Mouse (Mus musculus) regulatory T cell (primary cell): ENCODE measurements around the gene Kctd5.

Experiments used
- in situ Hi-C: fragments of 300-600 bp; cut with MboI, MseI; formaldehyde crosslinking; loops from one replicate; pipeline ENCODE4 v1.15.1; 2025; ENCODE audit warnings: high pct_unique_total_duplicates

The Kctd5 gene

DNA sequence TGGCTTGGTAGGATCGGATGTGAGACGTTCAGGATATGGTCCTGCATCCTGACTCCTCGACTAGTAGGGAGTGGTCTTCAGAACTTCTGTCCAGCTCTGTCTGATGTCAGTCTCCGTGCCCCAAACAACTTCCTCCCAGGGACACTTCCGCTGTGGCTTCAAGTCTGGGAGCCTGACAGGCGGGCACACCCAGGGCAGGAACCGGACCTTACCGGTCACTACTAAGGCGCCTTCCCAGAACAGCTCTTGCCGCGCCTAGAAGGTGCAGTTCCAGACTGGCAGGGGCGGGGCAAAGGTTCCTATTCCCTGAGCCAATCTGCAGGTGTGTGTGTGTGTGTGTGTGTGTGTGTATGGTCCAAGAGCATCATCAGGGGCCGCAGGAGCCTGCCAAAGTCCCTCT is 35.9 kb downstream of the Kctd5 start:
- in situ Hi-C loops: no loop called here

DNA sequence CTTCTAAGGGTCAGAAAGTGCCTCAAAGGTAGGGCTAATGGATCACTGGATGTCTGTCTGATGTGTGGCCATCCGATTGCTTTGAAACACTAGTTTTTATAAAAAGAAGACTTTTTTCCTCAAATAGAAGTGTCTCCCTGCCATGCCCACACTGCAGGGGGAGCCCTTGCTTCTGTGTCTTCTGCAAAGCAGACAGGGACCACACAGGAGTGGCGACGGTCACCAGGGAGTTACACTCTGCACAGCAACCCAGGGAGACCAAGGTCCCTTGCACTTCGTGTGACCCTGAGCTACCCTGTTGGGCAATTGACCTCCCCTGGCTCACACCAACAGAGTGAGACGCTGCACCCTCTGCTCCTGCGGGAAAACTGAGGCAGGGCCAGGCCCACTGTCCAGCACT is 36.3 kb downstream of the Kctd5 start:
- in situ Hi-C loops: no loop called here

DNA sequence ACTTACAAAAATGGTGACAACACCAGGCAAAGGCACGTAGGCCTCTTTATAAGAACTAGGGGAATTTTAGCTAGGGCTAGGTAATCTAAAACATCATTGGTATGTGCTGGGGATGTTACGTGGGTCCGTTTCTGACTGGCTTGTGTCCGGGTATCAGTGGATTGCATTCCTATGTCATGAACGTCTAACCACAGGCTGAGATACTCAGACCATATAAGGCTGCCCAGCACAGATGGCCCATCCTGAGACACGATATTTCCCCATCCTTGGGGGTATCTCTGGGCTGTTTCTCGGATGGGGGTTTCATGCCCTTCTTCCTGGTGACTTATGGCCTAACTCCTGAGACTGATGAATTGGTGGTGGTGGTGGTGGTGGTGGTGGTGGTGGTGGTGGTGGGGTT is 38.2 kb downstream of the Kctd5 start:
- in situ Hi-C loops: no loop called here

DNA sequence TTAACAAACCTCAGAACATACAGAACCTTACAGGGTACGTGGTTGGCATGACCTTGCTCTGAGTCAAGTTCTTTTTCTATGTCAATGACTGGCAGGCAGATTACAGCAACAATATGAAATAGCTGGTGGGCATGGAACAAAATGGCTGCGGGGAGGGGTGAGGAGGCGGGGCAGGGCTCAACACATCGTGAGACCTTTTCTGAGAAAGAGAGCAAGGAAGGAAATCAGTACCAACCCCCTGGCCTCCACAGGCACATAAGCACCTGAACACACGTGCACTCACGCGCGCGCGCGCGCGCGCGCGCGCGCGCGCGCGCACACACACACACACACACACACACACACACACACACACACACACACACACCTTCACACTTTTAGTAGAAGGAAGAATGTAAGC is 42.7 kb downstream of the Kctd5 start:
- in situ Hi-C loops: no loop called here

- in situ Hi-C loops: no loop called here
Measured at GRCm38 (mm10) chr17:24029477-24029876, 43.8 kb downstream of the Kctd5 start.

DNA sequence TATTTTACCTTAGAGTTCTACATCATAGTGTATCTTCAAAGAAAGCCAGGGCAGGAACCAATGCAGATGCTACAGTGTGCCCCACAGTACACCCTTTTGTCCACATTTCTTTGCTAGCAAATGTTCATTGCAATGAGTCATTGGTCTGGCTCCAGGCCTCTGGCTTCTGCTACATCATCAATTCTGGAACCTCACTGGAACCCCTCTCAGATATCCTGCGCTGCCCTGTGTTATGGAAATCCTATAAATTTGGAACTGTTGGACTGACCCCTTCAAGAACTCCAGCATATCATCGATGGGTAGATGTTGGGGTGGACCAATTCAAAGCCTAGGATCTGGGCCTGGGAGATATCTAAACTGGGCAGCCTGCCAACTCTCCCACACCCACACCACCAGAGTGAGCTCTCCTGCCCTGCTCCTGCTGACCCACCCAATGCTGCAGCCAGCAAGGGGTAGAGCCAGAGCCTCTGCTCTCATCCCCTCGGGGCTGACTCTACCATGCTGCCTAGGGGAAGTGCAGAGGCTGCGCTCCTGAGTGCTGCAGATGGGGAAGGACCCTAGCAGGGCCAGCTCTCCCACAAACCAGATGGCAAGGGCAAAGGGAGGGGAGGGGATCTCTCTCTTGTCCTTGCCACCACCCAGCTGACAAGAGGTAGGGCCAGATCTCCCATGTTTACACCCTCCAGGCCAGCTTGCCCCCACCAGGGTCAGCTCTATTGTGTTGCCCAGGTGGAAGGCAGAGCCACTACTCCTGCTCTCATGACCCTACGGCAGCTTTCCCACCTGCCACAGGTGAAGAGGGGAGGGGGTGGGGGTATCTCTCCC is 51.7 kb downstream of the Kctd5 start:
- in situ Hi-C loops: no loop called here

DNA sequence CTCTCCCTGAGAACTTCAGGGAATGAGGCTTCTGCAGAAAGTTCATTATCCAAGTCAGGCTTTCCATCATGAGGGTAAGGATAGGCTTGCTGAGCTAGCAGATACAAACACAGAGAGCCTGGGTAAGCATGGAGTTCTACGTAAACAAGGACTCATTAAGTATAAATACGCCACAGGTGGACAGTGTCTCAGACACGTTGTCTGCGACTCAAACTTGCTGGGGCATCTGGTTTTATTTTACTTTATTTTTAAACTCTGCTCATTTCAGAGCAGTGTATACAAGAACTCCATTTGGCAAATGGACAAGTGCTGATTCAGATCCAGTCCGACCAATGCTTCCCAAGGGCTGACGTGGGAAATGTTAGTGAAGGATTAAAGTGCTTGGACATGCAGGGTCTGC is 52.6 kb downstream of the Kctd5 start:
- in situ Hi-C loops: no loop called here

GRCm38 (mm10) chr17:24015727-24016126 is 57.6 kb downstream of the Kctd5 start:
- in situ Hi-C loops: no loop called here

DNA sequence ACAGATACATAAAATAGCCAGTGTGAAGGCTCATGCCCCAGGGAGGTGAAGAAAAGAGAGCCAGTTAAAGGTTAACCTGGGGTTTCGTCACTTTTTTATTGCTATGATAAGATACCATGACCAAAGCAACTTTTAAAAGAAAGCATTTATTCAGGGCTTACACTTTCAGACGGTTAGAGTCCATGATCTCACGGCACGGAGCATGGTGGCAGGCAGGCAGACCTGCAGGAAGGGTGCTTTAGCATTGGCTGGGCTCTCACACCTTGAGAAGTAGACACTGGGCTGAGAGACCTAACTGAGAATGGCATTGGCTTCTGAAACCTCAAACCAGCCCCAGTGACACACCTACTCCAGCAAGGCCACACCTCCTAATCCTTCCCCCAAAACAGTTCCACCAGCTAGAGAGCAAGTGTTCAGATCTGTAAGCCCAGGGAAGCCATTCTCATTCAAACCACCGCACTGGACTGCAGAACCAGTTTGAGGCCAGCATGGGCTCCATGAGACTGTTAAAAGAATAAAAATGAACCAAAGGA is 58.8 kb downstream of the Kctd5 start:
- in situ Hi-C loops: no loop called here

DNA sequence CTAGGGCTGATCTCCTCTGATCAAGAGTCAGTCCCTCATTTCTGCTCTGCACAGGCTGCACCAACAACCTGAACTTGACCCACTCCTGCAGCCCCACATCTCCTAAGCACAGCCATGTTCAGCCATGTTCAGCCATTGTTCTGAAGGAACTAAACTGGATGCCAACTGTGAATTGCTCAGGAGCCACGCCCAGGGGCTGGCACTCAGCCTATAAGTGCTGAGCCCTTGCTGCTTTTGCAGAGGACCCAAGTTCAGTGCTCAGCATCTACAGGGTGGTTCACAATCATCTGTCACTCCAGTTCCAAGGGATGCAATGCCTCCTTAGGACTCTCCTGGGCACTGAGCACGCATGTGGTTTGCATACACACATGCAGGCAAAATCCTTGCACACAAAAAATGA is 60.4 kb downstream of the Kctd5 start:
- in situ Hi-C loops: no loop called here

DNA sequence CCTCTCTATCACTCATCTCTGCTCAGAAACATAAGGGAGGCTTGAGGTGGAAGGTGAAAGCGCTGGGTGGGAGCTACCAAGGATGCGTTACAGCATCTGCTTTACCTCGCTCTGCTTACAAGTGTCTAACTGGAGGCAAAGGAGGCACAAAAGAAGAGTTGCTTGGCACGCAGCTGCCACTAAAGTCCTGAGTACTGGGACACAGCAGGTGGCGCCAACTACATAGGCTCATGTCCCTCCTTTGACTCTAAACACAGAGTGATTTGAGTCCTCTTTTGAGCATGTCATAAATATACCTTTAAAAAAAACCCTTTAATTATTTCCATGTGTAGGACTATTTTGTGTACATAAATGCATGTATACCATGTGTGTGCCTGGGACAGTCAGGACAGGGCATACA is 63.7 kb downstream of the Kctd5 start:
- in situ Hi-C loops: no loop called here

- in situ Hi-C loops: no loop called here
Measured at GRCm38 (mm10) chr17:24008105-24008504, 65.2 kb downstream of the Kctd5 start.

GRCm38 (mm10) chr17:24007391-24007790 is 65.9 kb downstream of the Kctd5 start:
- in situ Hi-C loops: no loop called here

GRCm38 (mm10) chr17:24006930-24007329 is 66.4 kb downstream of the Kctd5 start:
- in situ Hi-C loops: no loop called here

DNA sequence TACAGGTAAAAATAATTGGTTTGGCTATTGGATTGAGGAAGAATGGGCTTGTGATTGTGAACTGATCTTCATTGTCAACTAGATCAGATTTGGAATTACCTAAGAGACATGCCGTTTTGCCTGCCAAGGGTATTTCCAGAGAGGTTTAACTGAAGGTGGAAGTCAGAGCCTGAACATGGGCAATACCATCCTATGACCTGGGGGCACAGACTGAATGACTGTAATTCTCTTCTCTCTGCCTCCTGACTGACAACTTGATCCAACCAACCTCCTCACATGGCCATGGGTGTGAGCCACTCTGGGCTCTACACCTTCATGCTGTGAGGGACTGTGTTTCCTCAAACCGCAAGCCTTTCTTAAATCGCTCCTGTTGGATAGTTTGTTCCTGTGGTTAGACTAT is 68.2 kb downstream of the Kctd5 start:
- in situ Hi-C loops: no loop called here

- in situ Hi-C loops: no loop called here
Measured at GRCm38 (mm10) chr17:24004071-24004665, 69.1 kb downstream of the Kctd5 start.

DNA sequence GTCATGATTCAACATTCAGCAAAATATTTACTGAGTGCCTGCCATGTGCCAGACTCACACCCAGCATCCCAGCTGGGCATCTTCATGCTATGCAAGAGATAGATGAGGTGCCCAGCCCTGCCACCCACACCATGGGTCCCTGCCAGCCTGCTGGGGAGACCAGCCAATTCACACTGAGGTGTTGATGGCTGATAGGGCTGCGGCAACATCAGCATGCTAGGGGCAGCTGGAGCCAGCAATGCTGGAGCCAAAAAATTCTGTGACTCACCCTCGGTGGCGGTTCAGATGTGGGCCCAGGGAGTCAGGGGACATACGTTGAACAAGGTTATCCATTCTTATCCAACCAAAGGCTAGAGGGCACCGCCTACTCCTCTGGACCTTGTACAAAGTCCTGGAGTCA is 72.9 kb downstream of the Kctd5 start:
- in situ Hi-C loops: no loop called here

DNA sequence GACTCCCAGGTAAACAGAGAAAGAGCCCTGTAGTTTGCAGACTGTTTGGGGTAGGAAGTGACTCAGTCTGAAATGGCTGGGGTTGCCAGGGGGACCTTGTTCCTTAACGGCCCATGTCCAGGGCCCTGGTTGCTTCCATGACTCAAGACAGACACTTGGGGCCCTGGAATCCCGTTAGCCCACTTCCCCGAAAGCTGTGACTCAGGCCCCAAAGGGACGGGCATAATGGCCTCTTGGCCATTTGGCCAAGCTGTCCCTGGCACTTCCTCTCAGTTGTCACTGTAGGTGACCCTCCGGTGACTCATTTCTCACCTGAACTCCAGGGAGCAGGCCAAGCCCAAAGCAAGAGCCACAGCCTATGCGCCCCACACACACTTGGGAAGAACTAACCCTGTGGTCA is 74.9 kb downstream of the Kctd5 start:
- in situ Hi-C loops: no loop called here

GRCm38 (mm10) chr17:23997901-23998300 is 75.4 kb downstream of the Kctd5 start, which contains the start of gene Prss22:
Gene Prss22 (minus strand): TSS chr17:23998100.
- in situ Hi-C loops: no loop called here
